Mouse (Mus musculus): Measurements from ENCODE around the gene Gm45062. TPM values are rescaled to one million over a fixed set of nuclear protein-coding genes. Genes with fewer than 3 reads are reported as not detected.
"Not testable (repeated sequence)": the region's sequence is repeated elsewhere in the genome, so short reads cannot be mapped to it uniquely, and the experiment has no call there.

The Gm45062 gene
- polyA plus RNA-seq, 1 experiment from 2014 or later, result 2.3 TPM

GRCm38 (mm10) chr6:8299066-8299863 is 40.0 kb downstream of the Gm45062 start:
- H3K36me3 ChIP-seq (ENCODE audit: control insufficient read depth, insufficient read depth), result no peaks in the 10 kb centered on the region
- no peak overlapping the region for H3K4me2 ChIP-seq (ENCODE audit: low read depth, low read length)
- H3K4me1 ChIP-seq (ENCODE audit: control insufficient read depth, low read depth, low read length), result no peaks in the 10 kb centered on the region
- H3K9me3 ChIP-seq (replicated peaks; ENCODE audit: control insufficient read depth, low read length), result no peaks in the 10 kb centered on the region
- no peak overlapping the region for H3K27ac ChIP-seq (ENCODE audit: low read length)
- no peaks in the 10 kb centered on the region for H3K27me3 ChIP-seq (ENCODE audit: control insufficient read depth, insufficient read depth, low read depth, low read length)
- H3K4me3 ChIP-seq (ENCODE audit: low read depth, low read length), result no peak overlapping the region
- WGBS (ENCODE audit: insufficient replicate concordance), result 64% methylated on average over 6 of the region's 6 CpGs
- no peak for ATAC-seq (ENCODE audit: low read depth)
- no peak overlapping the region for H3K9ac ChIP-seq (ENCODE audit: low read depth, low read length)

GRCm38 (mm10) chr6:8307878-8308775 is 48.9 kb downstream of the Gm45062 start:
- Histone ChIP-seq H3K9me3 (replicated peaks; ENCODE audit: control insufficient read depth, low read length) (no peaks in the 10 kb centered on the region), H3K4me3 (ENCODE audit: low read depth, low read length) (no peak overlapping the region), H3K27me3 (ENCODE audit: control insufficient read depth, insufficient read depth, low read depth, low read length) (no peaks in the 10 kb centered on the region), H3K4me2 (ENCODE audit: low read depth, low read length) (no peak overlapping the region), H3K9ac (ENCODE audit: low read depth, low read length) (no peak overlapping the region), H3K36me3 (ENCODE audit: control insufficient read depth, insufficient read depth) (no peaks in the 10 kb centered on the region), H3K27ac (ENCODE audit: low read length) (no peak overlapping the region), H3K4me1 (ENCODE audit: control insufficient read depth, low read depth, low read length) (no peaks in the 10 kb centered on the region)
- 76% methylated on average over 6 of the region's 6 CpGs for WGBS (ENCODE audit: insufficient replicate concordance)
- ATAC-seq (ENCODE audit: low read depth), result no peak

GRCm38 (mm10) chr6:8312554-8312953 is 53.3 kb downstream of the Gm45062 start:
- no peak overlapping the region for H3K9ac ChIP-seq (ENCODE audit: low read depth, low read length)
- H3K27ac ChIP-seq (ENCODE audit: low read length), result no peak overlapping the region
- no peaks in the 10 kb centered on the region for H3K4me1 ChIP-seq (ENCODE audit: control insufficient read depth, low read depth, low read length)
- H3K36me3 ChIP-seq (ENCODE audit: control insufficient read depth, insufficient read depth), result no peaks in the 10 kb centered on the region
- no peak overlapping the region for H3K4me3 ChIP-seq (ENCODE audit: low read depth, low read length)
- no peak overlapping the region for H3K4me2 ChIP-seq (ENCODE audit: low read depth, low read length)
- H3K27me3 ChIP-seq (ENCODE audit: control insufficient read depth, insufficient read depth, low read depth, low read length), result no peaks in the 10 kb centered on the region
- no peaks in the 10 kb centered on the region for H3K9me3 ChIP-seq (replicated peaks; ENCODE audit: control insufficient read depth, low read length)
- ATAC-seq (ENCODE audit: low read depth), result no peak
- WGBS (ENCODE audit: insufficient replicate concordance), result 68% methylated on average over 2 of the region's 2 CpGs

GRCm38 (mm10) chr6:8316201-8316600 is 57.0 kb downstream of the Gm45062 start:
- no peak overlapping the region for H3K4me3 ChIP-seq (ENCODE audit: low read depth, low read length)
- no peak overlapping the region for H3K9ac ChIP-seq (ENCODE audit: low read depth, low read length)
- ATAC-seq (ENCODE audit: low read depth), result no peak
- no peaks in the 10 kb centered on the region for H3K36me3 ChIP-seq (ENCODE audit: control insufficient read depth, insufficient read depth)
- H3K4me2 ChIP-seq (ENCODE audit: low read depth, low read length), result no peak overlapping the region
- H3K9me3 ChIP-seq (replicated peaks; ENCODE audit: control insufficient read depth, low read length), result no peaks in the 10 kb centered on the region
- H3K4me1 ChIP-seq (ENCODE audit: control insufficient read depth, low read depth, low read length), result no peaks in the 10 kb centered on the region
- no peaks in the 10 kb centered on the region for H3K27me3 ChIP-seq (ENCODE audit: control insufficient read depth, insufficient read depth, low read depth, low read length)
- no peak overlapping the region for H3K27ac ChIP-seq (ENCODE audit: low read length)

- WGBS (ENCODE audit: insufficient replicate concordance), result 85% methylated on average over 2 of the region's 2 CpGs
- Histone ChIP-seq H3K4me2 (ENCODE audit: low read depth, low read length) (no peak overlapping the region), H3K27me3 (ENCODE audit: control insufficient read depth, insufficient read depth, low read depth, low read length) (no peaks in the 10 kb centered on the region), H3K4me3 (ENCODE audit: low read depth, low read length) (no peak overlapping the region), H3K9ac (ENCODE audit: low read depth, low read length) (no peak overlapping the region), H3K27ac (ENCODE audit: low read length) (no peak overlapping the region), H3K9me3 (replicated peaks; ENCODE audit: control insufficient read depth, low read length) (no peaks in the 10 kb centered on the region), H3K36me3 (ENCODE audit: control insufficient read depth, insufficient read depth) (no peaks in the 10 kb centered on the region), H3K4me1 (ENCODE audit: control insufficient read depth, low read depth, low read length) (no peaks in the 10 kb centered on the region)
- ATAC-seq (ENCODE audit: low read depth), result no peak
Measured at GRCm38 (mm10) chr6:8319591-8319990, 60.3 kb downstream of the Gm45062 start.

- H3K27me3 ChIP-seq (ENCODE audit: control insufficient read depth, insufficient read depth, low read depth, low read length); H3K9me3 ChIP-seq (replicated peaks; ENCODE audit: control insufficient read depth, low read length); H3K36me3 ChIP-seq (ENCODE audit: control insufficient read depth, insufficient read depth); ATAC-seq (ENCODE audit: low read depth); H3K27ac ChIP-seq (ENCODE audit: low read length); H3K9ac ChIP-seq (ENCODE audit: low read depth, low read length); H3K4me2 ChIP-seq (ENCODE audit: low read depth, low read length); H3K4me1 ChIP-seq (ENCODE audit: control insufficient read depth, low read depth, low read length); H3K4me3 ChIP-seq (ENCODE audit: low read depth, low read length): not testable (repeated sequence)
- WGBS (ENCODE audit: insufficient replicate concordance), result 83% methylated on average over 3 of the region's 3 CpGs
Measured at GRCm38 (mm10) chr6:8331496-8331895, 72.2 kb downstream of the Gm45062 start.

GRCm38 (mm10) chr6:8333380-8333779 is 74.1 kb downstream of the Gm45062 start:
- H3K9ac ChIP-seq (ENCODE audit: low read depth, low read length), result no peak overlapping the region
- H3K27me3 ChIP-seq (ENCODE audit: control insufficient read depth, insufficient read depth, low read depth, low read length), result no peaks in the 10 kb centered on the region
- H3K4me3 ChIP-seq (ENCODE audit: low read depth, low read length), result no peak overlapping the region
- H3K9me3 ChIP-seq (replicated peaks; ENCODE audit: control insufficient read depth, low read length), result no peaks in the 10 kb centered on the region
- no peaks in the 10 kb centered on the region; the same call in 1 of the 2 replicates for H3K4me1 ChIP-seq (ENCODE audit: control insufficient read depth, low read depth, low read length)
- no peak for ATAC-seq (ENCODE audit: low read depth)
- H3K4me2 ChIP-seq (ENCODE audit: low read depth, low read length), result no peak overlapping the region
- WGBS (ENCODE audit: insufficient replicate concordance), result 61% methylated on average over 1 of the region's 1 CpGs
- no peaks in the 10 kb centered on the region for H3K36me3 ChIP-seq (ENCODE audit: control insufficient read depth, insufficient read depth)
- no peak overlapping the region for H3K27ac ChIP-seq (ENCODE audit: low read length)

- Histone ChIP-seq H3K27me3 (ENCODE audit: control insufficient read depth, insufficient read depth, low read depth, low read length) (no peaks in the 10 kb centered on the region), H3K9ac (ENCODE audit: low read depth, low read length) (no peak overlapping the region), H3K36me3 (ENCODE audit: control insufficient read depth, insufficient read depth) (no peaks in the 10 kb centered on the region), H3K9me3 (replicated peaks; ENCODE audit: control insufficient read depth, low read length) (no peaks in the 10 kb centered on the region), H3K4me2 (ENCODE audit: low read depth, low read length) (no peak overlapping the region), H3K4me3 (ENCODE audit: low read depth, low read length) (no peak overlapping the region), H3K4me1 (ENCODE audit: control insufficient read depth, low read depth, low read length) (no peaks in the 10 kb centered on the region; the same call in 1 of the 2 replicates), H3K27ac (ENCODE audit: low read length) (no peak overlapping the region)
- WGBS (ENCODE audit: insufficient replicate concordance), result 74% methylated on average over 9 of the region's 9 CpGs
- ATAC-seq (ENCODE audit: low read depth), result no peak
Measured at GRCm38 (mm10) chr6:8336487-8337390, 77.5 kb downstream of the Gm45062 start.

Measured in liver, embryonic 16.5 days (tissue).